Mouse (Mus musculus) heart, postnatal 36 days (tissue): ENCODE measurements around the gene Ruvbl2. TPM values are rescaled to one million over a fixed set of nuclear protein-coding genes. Genes with fewer than 3 reads are reported as not detected.
A peak's percentile ranks its signal among the peaks of the same experiment; 100 is the strongest.
"Not testable (repeated sequence)": the region's sequence is repeated elsewhere in the genome, so short reads cannot be mapped to it uniquely, and the experiment has no call there.

Experiments used
- DNase-seq, 2 experiments: peaks; one replicate each; pipeline ENCODE4 v3.0.0; 2021 to 2022
- intact Hi-C: fragments of 180-260 bp; cut with DNase I; formaldehyde crosslinking; loops from one replicate; pipeline ENCODE4 v1.15.1; 2025
- total RNA-seq, 2 experiments: library from RNA; stranded (reverse); gene quantifications; 2 replicates each; pipeline ENCODE4 v1.2.3; 2021

Ruvbl2 gene
- total RNA-seq, 2 experiments from 2014 or later, result 22.5 to 23.7 TPM

- no peak for DNase-seq
- intact Hi-C loops, result no loop called here
Observed at GRCm38 (mm10) chr7:45461781-45462180, 23.9 kb upstream of the Ruvbl2 start.

GRCm38 (mm10) chr7:45461326-45461725 is 23.4 kb upstream of the Ruvbl2 start:
- no peak for DNase-seq
- intact Hi-C loops, result no loop called here

- intact Hi-C loops, result no loop called here
- peak; percentile 71 to 77 for DNase-seq
Observed at GRCm38 (mm10) chr7:45460860-45461314, 23.0 kb upstream of the Ruvbl2 start.

GRCm38 (mm10) chr7:45460377-45460776 is 22.5 kb upstream of the Ruvbl2 start:
- intact Hi-C loops, result no loop called here
- DNase-seq, result peak in 1 of 2 experiments; percentile 57

GRCm38 (mm10) chr7:45459564-45460140 is 21.8 kb upstream of the Ruvbl2 start, which contains the start of gene Ftl1:
TSS of gene Ftl1 (minus strand) at chr7:45459884.
- intact Hi-C loops, result not testable (repeated sequence)
- DNase-seq, result peak; percentile 93

GRCm38 (mm10) chr7:45458748-45459563 is 21.1 kb upstream of the Ruvbl2 start:
- peak; percentile 81 to 86 for DNase-seq
- intact Hi-C loops, result no loop called here

GRCm38 (mm10) chr7:45457204-45458060 is 19.5 kb upstream of the Ruvbl2 start:
- no peak for DNase-seq
- intact Hi-C loops, result no loop called here

GRCm38 (mm10) chr7:45456721-45457203 is 18.9 kb upstream of the Ruvbl2 start:
- intact Hi-C loops, result no loop called here
- no peak for DNase-seq

GRCm38 (mm10) chr7:45455932-45456696 is 18.2 kb upstream of the Ruvbl2 start:
- intact Hi-C loops, result no loop called here
- no peak for DNase-seq

- intact Hi-C loops, result no loop called here
- no peak for DNase-seq
Observed at GRCm38 (mm10) chr7:45454971-45455370, 17.1 kb upstream of the Ruvbl2 start.

- intact Hi-C loops, result loop anchor here (2.0 kb wide), 1 partner anchor 109 kb away; no protein-coding TSS in a partner anchor
- peak; percentile 83 to 89 for DNase-seq
Observed at GRCm38 (mm10) chr7:45451344-45451982, 13.6 kb upstream of the Ruvbl2 start.

GRCm38 (mm10) chr7:45449974-45450373 is 12.1 kb upstream of the Ruvbl2 start:
- DNase-seq, result no peak
- intact Hi-C loops, result loop anchor here (2.0 kb wide), 1 partner anchor 111 kb away; no protein-coding TSS in a partner anchor

- DNase-seq, result no peak
- intact Hi-C loops, result no loop called here
Observed at GRCm38 (mm10) chr7:45447325-45447990, 9.6 kb upstream of the Ruvbl2 start.

GRCm38 (mm10) chr7:45446589-45446988 is 8.7 kb upstream of the Ruvbl2 start:
- intact Hi-C loops, result no loop called here
- no peak for DNase-seq

- no peak for DNase-seq
- intact Hi-C loops, result no loop called here
Observed at GRCm38 (mm10) chr7:45443526-45444420, 5.9 kb upstream of the Ruvbl2 start.

GRCm38 (mm10) chr7:45437046-45437445 is 850 bp downstream of the Ruvbl2 start:
- no peak for DNase-seq
- intact Hi-C loops, result no loop called here

GRCm38 (mm10) chr7:45436444-45436843 is 1.5 kb downstream of the Ruvbl2 start:
- intact Hi-C loops, result no loop called here
- DNase-seq, result no peak

- no peak for DNase-seq
- intact Hi-C loops, result no loop called here
Observed at GRCm38 (mm10) chr7:45435038-45435437, 2.9 kb downstream of the Ruvbl2 start.
